Mouse (Mus musculus): Measurements from ENCODE around the gene Gpatch3.

Gpatch3 gene

GRCm38 (mm10) chr4:133619473-133620136 lies 45.1 kb downstream of the Gpatch3 start:
- DNase-seq (ENCODE audit: low spot score): peak; percentile 69

DNA sequence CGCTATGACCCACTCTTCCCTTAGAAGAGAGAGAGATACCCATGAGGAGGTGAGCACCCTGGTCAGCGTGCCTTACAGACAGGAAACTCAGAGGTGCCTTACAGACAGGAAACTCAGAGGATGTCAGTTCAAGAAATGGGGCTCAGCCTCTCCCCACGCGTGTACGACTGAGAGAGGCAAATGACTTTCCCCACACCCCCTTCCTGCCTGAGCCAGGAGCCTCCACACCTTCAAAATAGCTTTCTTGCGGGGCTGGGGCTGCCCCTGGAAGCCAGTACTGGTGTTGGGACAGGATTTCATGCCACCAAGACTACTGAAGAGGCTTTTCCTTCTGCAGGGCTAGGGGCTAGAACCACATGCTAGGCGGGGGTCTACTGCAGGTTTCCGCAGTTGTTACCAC lies 46.1 kb downstream of the Gpatch3 start:
- no peak for DNase-seq (ENCODE audit: low spot score)

GRCm38 (mm10) chr4:133622161-133622695 lies 47.7 kb downstream of the Gpatch3 start:
- DNase-seq (ENCODE audit: low spot score): no peak

DNA sequence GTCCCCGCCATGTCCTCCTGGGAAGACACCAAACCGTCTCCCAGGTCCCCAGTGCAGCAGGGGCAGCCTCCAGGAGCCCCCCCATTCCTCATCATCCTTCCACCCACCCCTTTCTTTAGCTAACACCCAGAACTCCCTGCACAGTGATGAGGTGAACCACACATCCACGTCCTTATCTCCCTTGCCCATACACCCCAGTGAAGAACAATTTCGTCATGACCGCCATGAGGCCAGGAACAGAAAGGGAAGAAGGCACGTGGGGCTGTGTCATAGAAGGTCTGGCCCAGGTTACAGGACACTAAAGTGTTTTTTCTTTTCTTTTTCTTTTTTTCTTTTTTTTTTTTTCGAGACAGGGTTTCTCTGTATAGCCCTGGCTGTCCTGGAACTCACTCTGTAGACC lies 50.3 kb downstream of the Gpatch3 start:
- DNase-seq (ENCODE audit: low spot score): no peak

- peak; percentile 55 for DNase-seq (ENCODE audit: low spot score)
These were observed 51.1 kb downstream of the Gpatch3 start for GRCm38 (mm10) chr4:133625621-133626071.

- DNase-seq (ENCODE audit: low spot score): no peak
These were observed 51.7 kb downstream of the Gpatch3 start for GRCm38 (mm10) chr4:133626221-133626620.

DNA sequence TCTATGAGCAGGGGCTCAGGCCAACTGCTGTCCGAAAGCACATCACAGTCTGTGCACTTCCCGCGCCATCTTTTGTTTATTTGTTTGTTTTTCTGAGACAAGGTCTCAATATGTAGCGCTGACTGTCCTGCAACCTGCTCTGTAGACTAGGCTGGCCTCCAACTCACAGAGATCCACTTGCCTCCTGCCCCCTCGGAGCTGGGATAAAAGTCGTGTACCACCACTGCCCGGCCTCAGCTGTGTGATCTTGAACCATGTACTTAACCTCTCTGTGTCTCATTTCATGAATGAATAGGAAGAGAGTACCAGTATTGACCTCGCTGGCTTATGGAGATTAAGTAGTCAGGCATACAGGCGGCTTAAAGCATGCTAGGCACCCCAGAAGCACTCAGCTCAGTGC lies 52.1 kb downstream of the Gpatch3 start:
- no peak for DNase-seq (ENCODE audit: low spot score)

DNA sequence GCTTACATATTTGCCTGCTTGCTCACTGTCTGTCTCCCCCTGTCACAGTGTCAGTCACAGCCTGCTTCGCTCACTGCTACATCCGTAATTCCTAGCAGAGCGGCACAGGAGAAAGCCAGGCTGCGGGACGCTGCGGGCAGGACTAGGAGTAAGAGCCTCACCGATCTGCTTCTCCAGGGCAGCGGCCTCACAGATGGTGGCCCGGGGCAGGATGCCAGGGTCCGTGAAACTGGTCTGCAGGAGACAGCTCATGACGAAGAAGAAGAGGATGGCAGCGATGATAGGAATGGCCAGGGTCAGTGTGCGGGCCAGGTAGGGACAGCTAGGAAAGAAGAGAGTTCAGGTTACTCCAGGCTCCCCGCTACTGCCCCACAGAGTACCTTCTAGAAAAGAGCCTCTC lies 52.5 kb downstream of the Gpatch3 start:
- DNase-seq (ENCODE audit: low spot score): no peak

DNA sequence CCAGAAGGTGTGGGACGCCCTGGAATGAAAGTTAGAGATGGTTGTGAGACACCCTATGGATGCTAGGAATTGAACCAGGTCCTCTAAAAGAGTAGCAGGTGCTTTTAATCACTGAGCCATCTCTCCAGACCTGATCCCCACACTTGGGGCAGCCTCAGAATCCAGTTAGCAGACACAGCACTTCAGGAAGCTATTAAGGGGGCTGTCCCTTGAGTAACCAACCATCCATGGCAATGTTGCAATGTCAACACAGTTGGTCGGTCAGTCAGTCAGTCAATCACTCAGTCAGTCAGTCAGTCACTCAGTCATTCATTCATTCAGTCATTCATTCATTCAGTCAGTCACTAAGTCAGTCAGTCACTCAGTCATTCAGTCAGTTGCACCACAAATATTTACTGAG lies 54.0 kb downstream of the Gpatch3 start:
- DNase-seq (ENCODE audit: low spot score): no peak

- DNase-seq (ENCODE audit: low spot score): no peak
These were observed 54.6 kb downstream of the Gpatch3 start for GRCm38 (mm10) chr4:133629191-133629590.

DNA sequence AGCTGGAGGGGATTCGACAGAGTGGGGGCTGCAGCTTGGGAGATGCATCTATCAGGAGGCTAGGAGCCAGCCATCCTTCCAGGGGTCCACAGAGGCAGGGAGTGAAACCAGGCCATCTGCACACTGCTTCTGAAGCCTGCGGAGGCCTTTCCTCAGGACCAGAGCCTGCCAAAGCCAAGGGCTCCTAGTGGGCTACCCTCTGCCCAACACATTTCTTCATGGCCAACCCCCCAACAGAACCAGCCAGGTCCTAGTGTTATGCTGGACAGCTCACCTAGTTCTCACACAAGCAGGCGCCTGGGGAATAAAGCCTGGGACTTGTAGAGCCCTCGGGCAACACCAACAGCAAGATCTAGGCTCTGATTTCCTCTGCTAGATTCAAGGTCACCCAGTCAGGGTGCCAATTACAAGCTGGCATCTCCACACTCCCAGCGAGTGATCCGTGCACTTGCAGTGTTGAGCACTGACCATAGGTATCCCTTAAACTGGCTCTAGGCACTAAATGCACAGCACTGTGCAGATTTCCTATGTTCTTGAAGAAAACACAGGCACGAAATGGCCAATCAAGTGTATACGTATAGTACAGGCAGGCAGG lies 55.9 kb downstream of the Gpatch3 start:
- DNase-seq (ENCODE audit: low spot score): no peak

GRCm38 (mm10) chr4:133631071-133631768 lies 56.7 kb downstream of the Gpatch3 start:
- no peak for DNase-seq (ENCODE audit: low spot score)

- DNase-seq (ENCODE audit: low spot score): no peak
These were observed 57.3 kb downstream of the Gpatch3 start for GRCm38 (mm10) chr4:133631769-133632411.

DNA sequence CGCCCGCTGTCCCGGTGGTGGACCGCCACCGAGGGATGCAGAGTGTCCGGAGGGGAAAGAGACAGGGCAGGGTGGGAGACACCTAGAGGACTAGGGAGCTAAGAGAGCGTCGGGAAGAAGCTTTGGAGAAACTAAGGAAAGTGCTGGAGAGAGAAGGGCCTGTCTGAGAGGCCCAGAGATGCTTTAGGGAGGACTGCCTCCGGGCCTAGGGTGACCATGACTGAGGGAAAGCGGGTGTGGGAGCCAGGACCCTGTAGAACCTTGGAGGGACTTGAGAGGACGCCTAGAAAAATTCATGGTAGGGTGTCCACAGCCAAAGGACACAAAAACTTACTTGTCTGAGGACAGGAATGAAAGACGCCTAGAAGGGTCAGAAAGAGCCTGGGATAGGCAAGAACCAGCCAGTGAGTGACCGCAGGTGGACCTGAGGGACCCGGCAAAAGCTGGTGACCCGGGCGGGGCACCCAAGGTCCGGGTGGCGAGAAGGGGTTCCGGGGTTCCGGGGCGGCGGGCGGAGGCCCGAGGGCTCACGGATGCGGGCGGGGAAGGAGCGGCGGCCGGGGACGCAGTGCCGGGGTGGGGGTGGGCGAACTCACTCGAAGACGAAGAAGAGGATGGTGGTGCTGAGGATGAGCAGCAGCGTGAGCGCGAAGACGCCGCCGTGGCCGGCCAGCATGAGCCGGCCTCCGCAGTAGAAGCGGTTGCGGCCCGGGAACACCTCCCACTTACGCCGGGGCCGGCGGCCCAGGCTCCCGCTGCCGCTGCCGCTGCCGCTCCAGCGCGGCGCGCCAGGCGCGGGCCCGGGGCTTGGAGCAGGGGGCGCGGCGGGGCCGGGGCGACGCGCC lies 58.2 kb downstream of the Gpatch3 start:
- peak; percentile 72 for DNase-seq (ENCODE audit: low spot score)

DNA sequence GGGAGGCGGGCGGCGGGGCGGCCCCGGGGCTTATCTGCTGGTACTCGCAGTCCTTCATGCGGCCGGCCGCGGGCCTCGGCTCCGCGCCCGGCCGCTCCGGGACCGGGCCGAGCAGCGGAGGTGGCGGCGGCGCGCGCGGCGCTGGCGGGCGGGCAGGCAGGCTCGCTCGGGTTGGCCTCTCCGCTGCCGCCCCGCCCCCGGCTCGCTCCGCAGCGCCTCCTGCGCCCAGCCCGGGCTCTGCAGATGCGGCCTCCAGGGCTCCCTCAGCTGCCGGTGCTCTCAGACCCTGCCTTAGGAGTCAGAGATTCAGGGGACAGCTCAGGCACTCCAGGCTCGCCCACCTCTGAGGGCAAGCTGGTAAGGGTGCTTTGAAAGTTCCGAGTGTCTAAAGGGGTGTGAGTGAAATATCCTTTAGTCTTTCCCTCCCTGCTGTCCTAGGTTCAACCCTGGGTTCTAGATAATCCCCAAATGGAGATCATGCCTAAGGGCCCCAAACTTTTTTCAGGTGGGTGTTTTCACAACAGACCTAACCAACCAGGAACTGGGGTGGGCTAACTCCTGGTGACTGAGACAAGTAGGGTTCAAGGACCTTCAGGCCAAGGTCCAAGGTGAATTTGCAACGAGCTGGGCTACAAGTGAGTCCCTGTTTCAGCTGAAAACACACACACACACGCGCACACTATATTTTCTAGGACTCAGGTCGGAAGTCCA lies 58.9 kb downstream of the Gpatch3 start:
- peak; percentile 92 for DNase-seq (ENCODE audit: low spot score)
